ENCODE assay signal across 18 mouse cellular contexts in genomic region chr3:121585306-121585705, GRCm38 (mm10). TPM values are rescaled to one million over a fixed set of nuclear protein-coding genes. Genes with fewer than 3 reads are reported as not detected.
"Had no signal": no experiment of that assay in that cellular context is flagged by ENCODE, and none has a peak within 500 bp of the region (broad histone marks: within the 10 kb centered on the region; RNA-seq: fewer than 3 reads in every experiment).

No protein-coding gene starts in this region.

- ATAC-seq: liver, embryonic 12.5 days; midbrain, embryonic 13.5 days; midbrain, embryonic 16.5 days had no signal

- H3K4me3 ChIP-seq: layer of hippocampus, adult 2 months; limb, embryonic 10.5 days; limb, embryonic 13.5 days; liver, embryonic 12.5 days; liver, embryonic 15.5 days; lung, embryonic 15.5 days; midbrain, embryonic 10.5 days; midbrain, embryonic 13.5 days had no signal

- H3K27ac ChIP-seq: layer of hippocampus, adult 2 months; limb, embryonic 13.5 days; liver, embryonic 12.5 days; liver, embryonic 15.5 days; midbrain, embryonic 10.5 days; midbrain, embryonic 13.5 days had no signal

- H3K4me2 ChIP-seq: limb, embryonic 13.5 days; liver, embryonic 12.5 days; liver, embryonic 15.5 days; lung, embryonic 15.5 days; midbrain, embryonic 13.5 days had no signal

- H3K4me1 ChIP-seq: liver, embryonic 12.5 days; liver, embryonic 15.5 days; midbrain, embryonic 13.5 days had no signal

- H3K9me3 ChIP-seq: limb, embryonic 10.5 days; liver, embryonic 12.5 days; liver, embryonic 15.5 days; lung, embryonic 15.5 days; midbrain, embryonic 10.5 days; midbrain, embryonic 13.5 days had no signal

- DNase-seq: kidney, adult 11 months; kidney, adult 9 months; kidney, postnatal 14 days; liver; thymus, postnatal 36 days had no signal

- H3K27me3 ChIP-seq: limb, embryonic 13.5 days; liver, embryonic 12.5 days; liver, embryonic 15.5 days; lung, embryonic 15.5 days; midbrain, embryonic 13.5 days had no signal

- H3K9ac ChIP-seq: limb, embryonic 13.5 days; liver, embryonic 12.5 days; liver, embryonic 15.5 days; lung, embryonic 15.5 days; midbrain, embryonic 13.5 days had no signal

- H3K36me3 ChIP-seq: limb, embryonic 10.5 days; limb, embryonic 13.5 days; liver, embryonic 12.5 days; liver, embryonic 15.5 days; lung, embryonic 15.5 days; midbrain, embryonic 10.5 days; midbrain, embryonic 13.5 days had no signal

RNA-seq across cellular contexts. Expression of gene Slc44a3, which starts 53.1 kb away (rescaled TPM):
- total RNA-seq: layer of hippocampus, adult 2 months; layer of hippocampus, postnatal 14 days; left cerebral cortex, adult 18-20 months; left cerebral cortex, postnatal 25 days; monocyte, adult 5-6 weeks had no signal
